ENCODE assay signal across 12 mouse cellular contexts in the genomic region with DNA sequence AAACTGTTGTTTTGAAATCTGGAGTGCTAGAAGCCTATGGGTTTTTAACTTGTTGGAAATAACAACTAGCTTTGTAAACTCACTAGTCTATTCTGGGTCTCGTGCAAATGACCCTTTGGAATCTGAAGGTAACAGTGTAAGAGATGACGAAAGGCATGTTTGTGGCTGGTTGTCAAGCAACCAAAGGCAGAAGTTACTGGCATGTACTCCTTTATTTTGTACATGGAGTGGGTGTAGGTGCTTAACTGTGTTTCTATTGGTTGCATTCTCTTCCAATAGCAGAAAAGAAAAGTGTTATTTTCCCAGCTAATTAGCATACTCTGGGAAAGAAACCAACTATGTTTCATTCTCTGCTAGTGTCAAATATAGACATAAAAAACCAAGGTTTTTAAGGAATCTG. TPM values are rescaled to one million over a fixed set of nuclear protein-coding genes. Genes with fewer than 3 reads are reported as not detected.
DNase-seq lines count a peak whose midpoint lies in the region; ATAC-seq and TF ChIP-seq lines count a peak whose summit lies in the region.
"Had no signal": no experiment of that assay in that cellular context is flagged by ENCODE, and none has a peak within 500 bp of the region (broad histone marks: within the 10 kb centered on the region; RNA-seq: fewer than 3 reads in every experiment).

No protein-coding gene starts in this region.

- DNase-seq in hindbrain, embryonic 14.5 days (ENCODE audit: low spot score), result no peak
- DNase-seq in hindbrain, embryonic 11.5 days (ENCODE audit: low spot score), result no peak
- DNase-seq in midbrain, postnatal 0 days (ENCODE audit: low spot score), result peak; percentile 37
- DNase-seq in heart, postnatal 10 days, result peak; percentile 61 to 70
- no peak for DNase-seq in cerebellum, adult 9-11 months
- no peak for DNase-seq in T-cell, adult 2 months (ENCODE audit: low spot score)
- DNase-seq: cerebellum, adult 18-20 months; gastrocnemius, postnatal 25 days; thymus, adult 18-20 months had no signal

- H3K9ac ChIP-seq in hindbrain, embryonic 14.5 days, result no peak overlapping the region
- H3K9ac ChIP-seq in hindbrain, embryonic 11.5 days (ENCODE audit: low read depth, low read length), result no peak overlapping the region
- H3K9ac ChIP-seq in midbrain, postnatal 0 days (replicated peaks; ENCODE audit: low read length, poor library complexity, severe bottlenecking), result no peak overlapping the region
- H3K9ac ChIP-seq in midbrain, embryonic 16.5 days (ENCODE audit: low read depth, low read length), result no peak overlapping the region
- H3K9ac ChIP-seq: embryonic facial prominence, embryonic 12.5 days had no signal

- ATAC-seq in hindbrain, embryonic 14.5 days (ENCODE audit: low FRiP score), result peak; percentile 40; the same call in 1 of the 2 replicates
- no peak for ATAC-seq in hindbrain, embryonic 11.5 days (ENCODE audit: low FRiP score)
- peak; percentile 72; the same call in 1 of the 2 replicates for ATAC-seq in midbrain, postnatal 0 days (ENCODE audit: low FRiP score)
- no peak for ATAC-seq in midbrain, embryonic 16.5 days

- no peak overlapping the region for H3K27ac ChIP-seq in hindbrain, embryonic 14.5 days
- H3K27ac ChIP-seq in hindbrain, embryonic 11.5 days (ENCODE audit: low read depth, low read length), result no peak overlapping the region
- no peak overlapping the region for H3K27ac ChIP-seq in midbrain, postnatal 0 days (ENCODE audit: low read depth, low read length)
- H3K27ac ChIP-seq in midbrain, embryonic 16.5 days (ENCODE audit: low read length), result no peak overlapping the region
- H3K27ac ChIP-seq: embryonic facial prominence, embryonic 12.5 days had no signal

- H3K36me3 ChIP-seq in hindbrain, embryonic 14.5 days (replicated peaks; ENCODE audit: control insufficient read depth, insufficient read depth), result no peaks in the 10 kb centered on the region
- H3K36me3 ChIP-seq in hindbrain, embryonic 11.5 days (ENCODE audit: control insufficient read depth, insufficient read depth, low read length), result no peaks in the 10 kb centered on the region
- H3K36me3 ChIP-seq in midbrain, postnatal 0 days (ENCODE audit: insufficient read depth, low read length), result no peaks in the 10 kb centered on the region
- H3K36me3 ChIP-seq in midbrain, embryonic 16.5 days (ENCODE audit: control insufficient read depth, insufficient read depth, low read length), result no peaks in the 10 kb centered on the region
- H3K36me3 ChIP-seq: embryonic facial prominence, embryonic 12.5 days had no signal

- H3K4me1 ChIP-seq in hindbrain, embryonic 14.5 days (replicated peaks; ENCODE audit: control insufficient read depth, insufficient read depth, low read length), result no peaks in the 10 kb centered on the region
- no peaks in the 10 kb centered on the region for H3K4me1 ChIP-seq in hindbrain, embryonic 11.5 days (replicated peaks; ENCODE audit: control insufficient read depth, insufficient read depth, low read length)
- H3K4me1 ChIP-seq in midbrain, postnatal 0 days (ENCODE audit: insufficient read depth, low read length), result no peaks in the 10 kb centered on the region
- no peaks in the 10 kb centered on the region for H3K4me1 ChIP-seq in midbrain, embryonic 16.5 days (ENCODE audit: control insufficient read depth, insufficient read depth, low read length)
- H3K4me1 ChIP-seq: embryonic facial prominence, embryonic 12.5 days had no signal

- H3K27me3 ChIP-seq in hindbrain, embryonic 14.5 days (ENCODE audit: control insufficient read depth, insufficient read depth, low read length), result no peaks in the 10 kb centered on the region
- no peaks in the 10 kb centered on the region for H3K27me3 ChIP-seq in hindbrain, embryonic 11.5 days (ENCODE audit: control insufficient read depth, insufficient read depth, low read length)
- H3K27me3 ChIP-seq in midbrain, postnatal 0 days (ENCODE audit: insufficient read depth, low read length), result no peaks in the 10 kb centered on the region
- H3K27me3 ChIP-seq in midbrain, embryonic 16.5 days (ENCODE audit: control insufficient read depth, insufficient read depth, low read depth, low read length), result no peaks in the 10 kb centered on the region
- H3K27me3 ChIP-seq: embryonic facial prominence, embryonic 12.5 days had no signal

- TF ChIP-seq CTCF in midbrain, postnatal 0 days (IDR thresholded peaks at IDR 0.05), result no peak

- 57% methylated on average over 2 of the region's 2 CpGs for WGBS in hindbrain, embryonic 14.5 days
- 70% methylated on average over 2 of the region's 2 CpGs for WGBS in hindbrain, embryonic 11.5 days
- WGBS in midbrain, postnatal 0 days, result 60% methylated on average over 2 of the region's 2 CpGs
- 57% methylated on average over 2 of the region's 2 CpGs for WGBS in midbrain, embryonic 16.5 days

- no peak overlapping the region for H3K4me2 ChIP-seq in hindbrain, embryonic 14.5 days (replicated peaks)
- no peak overlapping the region for H3K4me2 ChIP-seq in hindbrain, embryonic 11.5 days (replicated peaks; ENCODE audit: low read depth, low read length)
- no peak overlapping the region for H3K4me2 ChIP-seq in midbrain, postnatal 0 days (ENCODE audit: low read depth, low read length, poor library complexity, severe bottlenecking)
- H3K4me2 ChIP-seq in midbrain, embryonic 16.5 days (ENCODE audit: low read length), result no peak overlapping the region
- H3K4me2 ChIP-seq: embryonic facial prominence, embryonic 12.5 days; midbrain, embryonic 11.5 days had no signal

- H3K4me3 ChIP-seq in hindbrain, embryonic 14.5 days (replicated peaks; ENCODE audit: low read length), result no peak overlapping the region
- no peak overlapping the region for H3K4me3 ChIP-seq in hindbrain, embryonic 11.5 days (ENCODE audit: low read depth, low read length)
- H3K4me3 ChIP-seq in midbrain, postnatal 0 days (ENCODE audit: low read depth, low read length), result no peak overlapping the region
- H3K4me3 ChIP-seq in midbrain, embryonic 16.5 days (ENCODE audit: low read depth, low read length), result no peak overlapping the region
- H3K4me3 ChIP-seq: embryonic facial prominence, embryonic 12.5 days had no signal

- H3K9me3 ChIP-seq in hindbrain, embryonic 14.5 days (ENCODE audit: control insufficient read depth, low read length), result no peaks in the 10 kb centered on the region
- H3K9me3 ChIP-seq in hindbrain, embryonic 11.5 days (ENCODE audit: control insufficient read depth, low read length), result no peaks in the 10 kb centered on the region
- H3K9me3 ChIP-seq in midbrain, postnatal 0 days (ENCODE audit: low read length), result no peaks in the 10 kb centered on the region
- no peaks in the 10 kb centered on the region for H3K9me3 ChIP-seq in midbrain, embryonic 16.5 days (replicated peaks; ENCODE audit: control insufficient read depth, low read length, poor library complexity, severe bottlenecking)
- H3K9me3 ChIP-seq: embryonic facial prominence, embryonic 12.5 days had no signal

- intact Hi-C loops in heart, postnatal 10 days (cut with DNase I), result no loop called here

RNA-seq across cellular contexts. Expression of a gene that starts 9.6 kb away (rescaled TPM):
- polyA plus RNA-seq in hindbrain, embryonic 14.5 days (2014; fragmentation: Nextera tagmentation; extraction: Ambion mirVana), result 6.2 and 8.3 TPM in 2 replicates
- 6.1 and 8.2 TPM in 2 replicates for polyA plus RNA-seq in hindbrain, embryonic 11.5 days (2014; fragmentation: Nextera tagmentation; extraction: Ambion mirVana)
- 17.7 and 17.9 TPM in 2 replicates for total RNA-seq in midbrain, postnatal 0 days (2014; rRNA removed)
- 6.5 and 7.0 TPM in 2 replicates for polyA plus RNA-seq in midbrain, postnatal 0 days (2015; fragmentation: Nextera tagmentation; extraction: Ambion mirVana)
- 6.6 and 7.2 TPM in 2 replicates for polyA plus RNA-seq in midbrain, embryonic 16.5 days (2015; fragmentation: Nextera tagmentation; extraction: Ambion mirVana)
- 10 to 100 TPM; 19.1 to 23.2 TPM for total RNA-seq in heart, postnatal 10 days (2021)

RNA-seq across cellular contexts. Expression of a gene that starts 35.9 kb away (rescaled TPM):
- 0.64 and 0.78 TPM in 2 replicates for polyA plus RNA-seq in hindbrain, embryonic 14.5 days (2014; fragmentation: Nextera tagmentation; extraction: Ambion mirVana)
- 1.2 and 1.7 TPM in 2 replicates for polyA plus RNA-seq in hindbrain, embryonic 11.5 days (2014; fragmentation: Nextera tagmentation; extraction: Ambion mirVana)
- total RNA-seq in midbrain, postnatal 0 days (2014; rRNA removed), result 1.0 and 1.9 TPM in 2 replicates
- polyA plus RNA-seq in midbrain, postnatal 0 days (2015; fragmentation: Nextera tagmentation; extraction: Ambion mirVana), result 1.2 TPM in 2 replicates
- polyA plus RNA-seq in midbrain, embryonic 16.5 days (2015; fragmentation: Nextera tagmentation; extraction: Ambion mirVana), result 0.83 and 1.1 TPM in 2 replicates
- 1 to 10 TPM; 2.4 to 3.6 TPM for total RNA-seq in heart, postnatal 10 days (2021)

Comparison
In these comparisons a context has a peak if more than half of its experiments do, and no peak if none do; other contexts are left out.
1. ATAC-seq: peak in hindbrain, embryonic 14.5 days (single experiment) and midbrain, postnatal 0 days (single experiment); none in hindbrain, embryonic 11.5 days (single experiment) and midbrain, embryonic 16.5 days (single experiment).
2. DNase-seq: peak in midbrain, postnatal 0 days (single experiment) and heart, postnatal 10 days (2 of 2); none in hindbrain, embryonic 14.5 days (single experiment), hindbrain, embryonic 11.5 days (single experiment), cerebellum, adult 9-11 months (single experiment) and T-cell, adult 2 months (single experiment).